ENCODE assay signal across 24 mouse cellular contexts in the genomic region with DNA sequence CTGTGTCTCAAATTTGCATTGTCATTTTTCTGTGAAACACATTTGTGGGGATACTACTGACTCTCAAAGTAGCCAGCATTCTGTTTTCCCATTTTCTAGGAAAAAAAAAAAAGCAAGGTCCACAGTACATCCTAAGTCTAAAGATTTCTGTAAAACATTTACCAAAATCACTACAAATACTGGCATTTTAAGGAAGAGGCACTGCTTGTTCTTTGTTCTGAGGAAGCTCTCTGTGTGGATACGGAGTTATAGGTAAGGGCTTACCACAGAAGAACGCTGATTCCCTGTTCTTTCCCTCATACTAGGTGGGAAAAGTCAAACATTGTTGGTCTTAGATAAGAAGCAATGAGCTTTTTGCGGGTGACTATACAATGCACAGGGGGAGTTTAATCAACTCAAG. TPM values are rescaled to one million over a fixed set of nuclear protein-coding genes. Genes with fewer than 3 reads are reported as not detected.
DNase-seq lines count a peak whose midpoint lies in the region; ATAC-seq and TF ChIP-seq lines count a peak whose summit lies in the region.
"Had no signal": no experiment of that assay in that cellular context is flagged by ENCODE, and none has a peak within 500 bp of the region (broad histone marks: within the 10 kb centered on the region; RNA-seq: fewer than 3 reads in every experiment).

A gene (plus strand): TSS at position 197 of the 400 bp plus-strand sequence.

- no peak for TF ChIP-seq CTCF in intestine, postnatal 0 days (IDR thresholded peaks at IDR 0.05; ENCODE audit: low read depth)

- no peak for DNase-seq in kidney, adult 18-20 months
- peak; percentile 68 for DNase-seq in kidney, postnatal 14 days
- DNase-seq in spleen, adult 12 weeks (ENCODE audit: low spot score) = no peak
- DNase-seq: adrenal gland, adult 8-10 months; adrenal gland, postnatal 36 days; B cell, adult 2 months; cerebellum, adult 8-10 months; cerebellum, postnatal 14 days; embryo, embryonic 11 days; gastrocnemius, adult 2 months; gastrocnemius, postnatal 25 days had no signal

- no peaks in the 10 kb centered on the region for H3K36me3 ChIP-seq in intestine, embryonic 15.5 days
- no peaks in the 10 kb centered on the region for H3K36me3 ChIP-seq in intestine, postnatal 0 days (ENCODE audit: control insufficient read depth, insufficient read depth)
- H3K36me3 ChIP-seq in kidney, embryonic 14.5 days (ENCODE audit: control insufficient read depth, insufficient read depth, low read length) = no peaks in the 10 kb centered on the region
- no peaks in the 10 kb centered on the region for H3K36me3 ChIP-seq in intestine, embryonic 16.5 days (ENCODE audit: control insufficient read depth, insufficient read depth, low read length)
- H3K36me3 ChIP-seq: embryonic facial prominence, embryonic 15.5 days; forebrain, embryonic 10.5 days; G1E; heart, embryonic 12.5 days had no signal

- peak; percentile 70 for ATAC-seq in intestine, embryonic 15.5 days
- no peak for ATAC-seq in intestine, postnatal 0 days
- ATAC-seq in kidney, embryonic 14.5 days (ENCODE audit: low FRiP score, low TSS enrichment) = no peak
- ATAC-seq in intestine, embryonic 16.5 days = peak; percentile 76
- ATAC-seq: CD4-positive, CD25-positive, alpha-beta regulatory T cell, adult 4 months; forebrain, embryonic 14.5 days had no signal

- WGBS in intestine, embryonic 15.5 days = 54% methylated on average over 3 of the region's 3 CpGs
- 36% methylated on average over 3 of the region's 3 CpGs for WGBS in intestine, postnatal 0 days
- WGBS in kidney, embryonic 14.5 days = 75% methylated on average over 3 of the region's 3 CpGs
- WGBS in intestine, embryonic 16.5 days = 59% methylated on average over 3 of the region's 3 CpGs

- no peak within 1 kb of the TSS for H3K27ac ChIP-seq in intestine, embryonic 15.5 days
- no peak within 1 kb of the TSS for H3K27ac ChIP-seq in intestine, postnatal 0 days (ENCODE audit: low read depth, low read length)
- H3K27ac ChIP-seq in kidney, embryonic 14.5 days (ENCODE audit: low read depth, low read length) = no peak within 1 kb of the TSS
- H3K27ac ChIP-seq in intestine, embryonic 16.5 days (ENCODE audit: low read length) = no peak within 1 kb of the TSS
- H3K27ac ChIP-seq: embryonic facial prominence, embryonic 15.5 days; forebrain, embryonic 10.5 days; gastrocnemius, adult 2 months had no signal

- no peaks in the 10 kb centered on the region for H3K9me3 ChIP-seq in intestine, embryonic 15.5 days
- no peaks in the 10 kb centered on the region for H3K9me3 ChIP-seq in intestine, postnatal 0 days (ENCODE audit: control insufficient read depth)
- H3K9me3 ChIP-seq in kidney, embryonic 14.5 days (ENCODE audit: control insufficient read depth, low read length) = no peaks in the 10 kb centered on the region
- H3K9me3 ChIP-seq in intestine, embryonic 16.5 days (ENCODE audit: control insufficient read depth, low read length) = no peaks in the 10 kb centered on the region
- H3K9me3 ChIP-seq: embryonic facial prominence, embryonic 15.5 days; forebrain, embryonic 10.5 days; G1E; heart, embryonic 12.5 days had no signal

- no peaks in the 10 kb centered on the region for H3K27me3 ChIP-seq in intestine, embryonic 15.5 days (replicated peaks)
- no peaks in the 10 kb centered on the region for H3K27me3 ChIP-seq in intestine, postnatal 0 days (replicated peaks; ENCODE audit: control insufficient read depth, insufficient read depth, low read length)
- H3K27me3 ChIP-seq in kidney, embryonic 14.5 days (ENCODE audit: control insufficient read depth, insufficient read depth, low read length) = no peaks in the 10 kb centered on the region
- no peaks in the 10 kb centered on the region for H3K27me3 ChIP-seq in intestine, embryonic 16.5 days (replicated peaks; ENCODE audit: control insufficient read depth, insufficient read depth, low read length)
- H3K27me3 ChIP-seq: embryonic facial prominence, embryonic 15.5 days; heart, embryonic 12.5 days had no signal

- no peak within 1 kb of the TSS for H3K4me3 ChIP-seq in intestine, embryonic 15.5 days (replicated peaks)
- no peak within 1 kb of the TSS for H3K4me3 ChIP-seq in intestine, postnatal 0 days (ENCODE audit: low read depth, low read length)
- no peak within 1 kb of the TSS for H3K4me3 ChIP-seq in kidney, embryonic 14.5 days (ENCODE audit: low read length)
- H3K4me3 ChIP-seq in intestine, embryonic 16.5 days (ENCODE audit: low read length) = no peak within 1 kb of the TSS
- H3K4me3 ChIP-seq: embryonic facial prominence, embryonic 15.5 days; erythroblast, embryonic 14.5 days; forebrain, embryonic 10.5 days; gastrocnemius, adult 2 months; heart, embryonic 12.5 days had no signal

- H3K4me2 ChIP-seq in intestine, embryonic 15.5 days (replicated peaks) = no peak within 1 kb of the TSS
- no peak within 1 kb of the TSS for H3K4me2 ChIP-seq in intestine, postnatal 0 days (replicated peaks; ENCODE audit: low read depth)
- no peak within 1 kb of the TSS for H3K4me2 ChIP-seq in kidney, embryonic 14.5 days (replicated peaks; ENCODE audit: low read depth, low read length)
- H3K4me2 ChIP-seq in intestine, embryonic 16.5 days (ENCODE audit: low read depth, low read length) = no peak within 1 kb of the TSS
- H3K4me2 ChIP-seq: embryonic facial prominence, embryonic 15.5 days; heart, embryonic 12.5 days had no signal

- no peak within 1 kb of the TSS for H3K9ac ChIP-seq in intestine, embryonic 15.5 days
- no peak within 1 kb of the TSS for H3K9ac ChIP-seq in intestine, postnatal 0 days (ENCODE audit: low read depth, low read length)
- H3K9ac ChIP-seq in kidney, embryonic 14.5 days (ENCODE audit: low read depth, low read length) = no peak within 1 kb of the TSS
- H3K9ac ChIP-seq in intestine, embryonic 16.5 days (ENCODE audit: low read depth, low read length) = no peak within 1 kb of the TSS
- H3K9ac ChIP-seq: embryonic facial prominence, embryonic 15.5 days; heart, embryonic 12.5 days had no signal

- no peaks in the 10 kb centered on the region for H3K4me1 ChIP-seq in intestine, embryonic 15.5 days (replicated peaks)
- no peaks in the 10 kb centered on the region for H3K4me1 ChIP-seq in intestine, postnatal 0 days (replicated peaks; ENCODE audit: control insufficient read depth, insufficient read depth, low read length)
- no peaks in the 10 kb centered on the region for H3K4me1 ChIP-seq in kidney, embryonic 14.5 days (ENCODE audit: control insufficient read depth, insufficient read depth, low read length)
- H3K4me1 ChIP-seq in intestine, embryonic 16.5 days (ENCODE audit: control insufficient read depth, insufficient read depth, low read length) = 0 out of 2 replicates have a peak, but pooled peaks cover 2% of the 10 kb centered on the region
- H3K4me1 ChIP-seq: embryonic facial prominence, embryonic 15.5 days; forebrain, embryonic 10.5 days; heart, embryonic 12.5 days had no signal

RNA-seq across cellular contexts. Expression of the gene that starts here (rescaled TPM):
- 2.9 and 3.5 TPM in 2 replicates for polyA plus RNA-seq in intestine, embryonic 15.5 days (2015; fragmentation: Nextera tagmentation; extraction: Ambion mirVana)
- 0.55 and 0.59 TPM in 2 replicates for polyA plus RNA-seq in intestine, postnatal 0 days (2015; fragmentation: Nextera tagmentation; extraction: Ambion mirVana)
- polyA plus RNA-seq in kidney, embryonic 14.5 days (2014; fragmentation: Nextera tagmentation; extraction: Ambion mirVana) = 19.3 and 29.0 TPM in 2 replicates
- 3.4 and 3.7 TPM in 2 replicates for polyA plus RNA-seq in intestine, embryonic 16.5 days (2015; fragmentation: Nextera tagmentation; extraction: Ambion mirVana)
- polyA plus RNA-seq: CD4-positive, CD25-positive, alpha-beta regulatory T cell, adult 4 months; embryonic facial prominence, embryonic 11.5 days; embryonic facial prominence, embryonic 15.5 days; erythroblast, embryonic 14.5 days; forebrain, embryonic 10.5 days; forebrain, embryonic 14.5 days; G1E; heart, embryonic 12.5 days; heart, embryonic 16.5 days had no signal

Comparison
In these comparisons a context has a peak if more than half of its experiments do, and no peak if none do; other contexts are left out.
1. ATAC-seq: peak in intestine, embryonic 15.5 days (single experiment) and intestine, embryonic 16.5 days (single experiment); none in intestine, postnatal 0 days (single experiment) and kidney, embryonic 14.5 days (single experiment).